ENCODE assay signal across 8 mouse cellular contexts in the genomic region with DNA sequence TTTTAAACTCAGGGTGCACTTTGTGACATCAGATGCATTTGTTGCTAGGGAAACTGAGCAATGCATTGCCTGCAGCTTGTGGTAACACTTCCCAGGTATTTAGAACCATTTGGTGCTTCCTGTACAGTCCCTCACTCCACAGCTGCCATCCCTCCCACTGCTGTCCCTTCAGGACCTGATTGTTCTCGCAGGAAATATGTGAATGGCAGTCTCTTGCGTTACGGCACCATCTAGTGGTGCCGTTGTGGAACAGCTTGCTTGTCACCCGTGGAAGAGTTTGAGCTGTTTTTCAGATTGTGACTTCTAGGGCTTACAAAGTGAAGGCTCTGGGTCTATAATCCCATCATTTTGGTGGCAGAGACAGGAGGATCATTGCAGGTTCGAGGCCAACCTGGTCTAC. TPM values are rescaled to one million over a fixed set of nuclear protein-coding genes. Genes with fewer than 3 reads are reported as not detected.
A peak's percentile ranks its signal among the peaks of the same experiment; 100 is the strongest.
DNase-seq lines count a peak whose midpoint lies in the region; ATAC-seq and TF ChIP-seq lines count a peak whose summit lies in the region.

No protein-coding gene starts in this region.

- peak; percentile 85 for TF ChIP-seq CTCF in kidney, adult 2 months (conservative IDR thresholded peaks at IDR 0.05; ENCODE audit: insufficient read depth, insufficient read length, low read depth, low read length)
- TF ChIP-seq CTCF in cortical plate, adult 2 months (IDR thresholded peaks at IDR 0.05; ENCODE audit: extremely low read depth, insufficient read depth, low read length), result peak; percentile 97
- peak; percentile 68 for TF ChIP-seq CTCF in liver, embryonic 14.5 days (IDR thresholded peaks at IDR 0.05; ENCODE audit: low read depth)

- no peak overlapping the region for H3K9ac ChIP-seq in kidney, embryonic 14.5 days (ENCODE audit: low read depth, low read length)
- H3K9ac ChIP-seq in liver, embryonic 14.5 days (replicated peaks), result no peak overlapping the region

- H3K4me2 ChIP-seq in kidney, embryonic 14.5 days (replicated peaks; ENCODE audit: low read depth, low read length), result no peak overlapping the region
- no peak overlapping the region for H3K4me2 ChIP-seq in liver, embryonic 14.5 days (ENCODE audit: low read depth)

- no peaks in the 10 kb centered on the region for H3K27me3 ChIP-seq in kidney, adult 2 months (replicated peaks; ENCODE audit: control insufficient read depth, insufficient read depth, low read length)
- H3K27me3 ChIP-seq in kidney, embryonic 14.5 days (ENCODE audit: control insufficient read depth, insufficient read depth, low read length), result no peaks in the 10 kb centered on the region
- H3K27me3 ChIP-seq in liver, embryonic 14.5 days (ENCODE audit: control insufficient read depth, insufficient read depth, low read length), result no peaks in the 10 kb centered on the region

- H3K4me1 ChIP-seq in kidney, adult 2 months (ENCODE audit: control insufficient read depth, insufficient read depth, low read length), result no peaks in the 10 kb centered on the region
- no peaks in the 10 kb centered on the region for H3K4me1 ChIP-seq in kidney, embryonic 14.5 days (ENCODE audit: control insufficient read depth, insufficient read depth, low read length)
- no peaks in the 10 kb centered on the region for H3K4me1 ChIP-seq in cortical plate, adult 2 months (ENCODE audit: control insufficient read depth, insufficient read depth, low read length)
- H3K4me1 ChIP-seq in liver, embryonic 14.5 days (replicated peaks; ENCODE audit: control insufficient read depth in 2 of 2, insufficient read depth in 2 of 2, low read length in 1 of 2), result no peaks in the 10 kb centered on the region

- no peak for TF ChIP-seq POLR2A in kidney, adult 2 months (IDR thresholded peaks at IDR 0.05; ENCODE audit: low read depth, low read length)
- TF ChIP-seq POLR2A in cortical plate, adult 2 months (IDR thresholded peaks at IDR 0.05; ENCODE audit: extremely low read depth, insufficient read depth, low read length), result no peak

- no peak for TF ChIP-seq EP300 in liver, embryonic 14.5 days (IDR thresholded peaks at IDR 0.05; ENCODE audit: low read depth)

- 3% methylated on average over 6 of the region's 6 CpGs for WGBS in kidney, adult 2 months
- WGBS in kidney, embryonic 14.5 days, result 4% methylated on average over 6 of the region's 6 CpGs
- 5% methylated on average over 6 of the region's 6 CpGs for WGBS in liver, embryonic 14.5 days (ENCODE audit: insufficient replicate concordance)

- no peak overlapping the region for H3K27ac ChIP-seq in kidney, adult 2 months (ENCODE audit: insufficient read depth, low read depth, low read length)
- no peak overlapping the region for H3K27ac ChIP-seq in kidney, embryonic 14.5 days (ENCODE audit: low read depth, low read length)
- no peak overlapping the region for H3K27ac ChIP-seq in cortical plate, adult 2 months (ENCODE audit: insufficient read depth, low read length)
- no peak overlapping the region for H3K27ac ChIP-seq in liver, embryonic 14.5 days

- no peak overlapping the region for H3K4me3 ChIP-seq in kidney, adult 2 months (ENCODE audit: insufficient read depth, low read depth, low read length)
- no peak overlapping the region for H3K4me3 ChIP-seq in kidney, embryonic 14.5 days (ENCODE audit: low read length)
- no peak overlapping the region for H3K4me3 ChIP-seq in cortical plate, adult 2 months (ENCODE audit: insufficient read depth, low read length)
- H3K4me3 ChIP-seq in liver, embryonic 14.5 days (ENCODE audit: insufficient read depth in 1 of 2, low read depth in 2 of 2, low read length in 2 of 2), result no peak overlapping the region

- DNase-seq in kidney, adult 2 months, result peak; percentile 40
- peak; percentile 49 for DNase-seq in WW6 (ENCODE audit: low read depth, low spot score)
- DNase-seq in kidney, adult 8-10 months, result peak; percentile 3 to 23
- DNase-seq in liver, embryonic 14.5 days (ENCODE audit: low read depth in 3 of 3, low spot score in 3 of 3), result peak in 1 of 3 experiments; percentile 2
- DNase-seq in retina, embryonic 14.5 days (ENCODE audit: low spot score), result peak; percentile 82
- no peak for DNase-seq in natural killer cell, adult 2 months (ENCODE audit: low spot score in 2 of 2)

- no peaks in the 10 kb centered on the region for H3K36me3 ChIP-seq in kidney, adult 2 months (ENCODE audit: control insufficient read depth, insufficient read depth, low read length)
- H3K36me3 ChIP-seq in kidney, embryonic 14.5 days (ENCODE audit: control insufficient read depth, insufficient read depth, low read length), result no peaks in the 10 kb centered on the region
- no peaks in the 10 kb centered on the region for H3K36me3 ChIP-seq in liver, embryonic 14.5 days (replicated peaks; ENCODE audit: control insufficient read depth, insufficient read depth, low read depth)

- no peaks in the 10 kb centered on the region for H3K9me3 ChIP-seq in kidney, embryonic 14.5 days (ENCODE audit: control insufficient read depth, low read length)
- H3K9me3 ChIP-seq in liver, embryonic 14.5 days (ENCODE audit: control insufficient read depth, low read length), result no peaks in the 10 kb centered on the region

- no peak for ATAC-seq in kidney, embryonic 14.5 days (ENCODE audit: low FRiP score, low TSS enrichment)
- ATAC-seq in liver, embryonic 14.5 days (ENCODE audit: insufficient read depth), result no peak

RNA-seq across cellular contexts. Expression of gene Piwil1, which starts 31.6 kb away (rescaled TPM):
- polyA plus RNA-seq in kidney, adult 2 months (2012; rRNA removed), result 0.03 and 0.06 TPM in 2 replicates
- not detected in 2 replicates for polyA plus RNA-seq in kidney, embryonic 14.5 days (2014; fragmentation: Nextera tagmentation; extraction: Ambion mirVana)
- 0.10 and 0.11 TPM in 2 replicates for polyA plus RNA-seq in cortical plate, adult 2 months (2012; rRNA removed)
- not detected in 2 replicates for polyA plus RNA-seq in liver, embryonic 14.5 days (2012; rRNA removed)
- not detected in 2 replicates for polyA plus RNA-seq in liver, embryonic 14.5 days (2014; fragmentation: Nextera tagmentation; extraction: Ambion mirVana)

Comparison
In these comparisons a context has a peak if more than half of its experiments do, and no peak if none do; other contexts are left out.
1. DNase-seq: peak in kidney, adult 2 months (single experiment), WW6 (single experiment), kidney, adult 8-10 months (2 of 2) and retina, embryonic 14.5 days (single experiment); none in natural killer cell, adult 2 months (0 of 2).
2. Peak in every context shown above with its lines, with median percentiles within 50 percentile points of each other: CTCF ChIP-seq.